Mouse (Mus musculus) heart, embryonic 12.5 days (tissue): ENCODE data around the gene Myo1g. TPM values are rescaled to one million over a fixed set of nuclear protein-coding genes. Genes with fewer than 3 reads are reported as not detected.
A peak's percentile ranks its signal among the peaks of the same experiment; 100 is the strongest.

Experiments
- ATAC-seq: fragments of 200-750 bp; cut with Nextera tagmentation; 2 replicates; pipeline ENCODE4 v1.8.0; 2017; ENCODE audit warnings: moderate TSS enrichment, moderate library complexity; ENCODE audit not compliant: insufficient number of reproducible peaks, low FRiP score
- H3K27ac ChIP-seq: fragments of 300-500 bp; sonication (generic); 2 replicates; pipeline ENCODE4 v1.5.1; 2016; ENCODE audit warnings: mild to moderate bottlenecking, moderate library complexity; ENCODE audit not compliant: poor library complexity, severe bottlenecking
- H3K27me3 ChIP-seq: fragments of 300-500 bp; sonication (generic); replicated peaks from 2 replicates; pipeline ENCODE4 v1.6.1; 2016; ENCODE audit warnings: mild to moderate bottlenecking, moderate library complexity
- H3K36me3 ChIP-seq: fragments of 300-500 bp; sonication (generic); 2 replicates; pipeline ENCODE4 v1.6.1; 2016; ENCODE audit warnings: mild to moderate bottlenecking, moderate library complexity
- H3K4me1 ChIP-seq: fragments of 300-500 bp; sonication (generic); replicated peaks from 2 replicates; pipeline ENCODE4 v1.6.1; 2016; ENCODE audit warnings: mild to moderate bottlenecking
- H3K4me2 ChIP-seq: fragments of 300-500 bp; sonication (generic); 2 replicates; pipeline ENCODE4 v1.6.1; 2016; ENCODE audit warnings: mild to moderate bottlenecking, moderate library complexity
- H3K4me3 ChIP-seq: fragments of 300-500 bp; sonication (generic); 2 replicates; pipeline ENCODE4 v1.5.1; 2016; ENCODE audit warnings: mild to moderate bottlenecking
- H3K9ac ChIP-seq: fragments of 300-500 bp; sonication (generic); 2 replicates; pipeline ENCODE4 v1.6.1; 2016; ENCODE audit warnings: mild to moderate bottlenecking, moderate library complexity
- H3K9me3 ChIP-seq: fragments of 300-500 bp; sonication (generic); replicated peaks from 2 replicates; pipeline ENCODE4 v1.6.1; 2016; ENCODE audit warnings: mild to moderate bottlenecking, moderate library complexity
- WGBS: fragments of 180-500 bp; shearing (Covaris S2); methylation state at CpG from one replicate; pipeline ENCODE4 v1.1.7; 2016; 5-methylcytosine and 5-hydroxymethylcytosine counted together
- microRNA-seq: library from miRNA; unstranded; fragments of <30 nt; microRNA quantifications from one replicate; pipeline ENCODE4, GENCODE M21; 2017
- polyA plus RNA-seq: library from polyadenylated mRNA; unstranded; fragments of >200 nt; fragmentation: Nextera tagmentation; extraction: Ambion mirVana; gene quantifications from 2 replicates; pipeline ENCODE4 v1.2.1, GENCODE M21; 2016

Gene Myo1g
- polyA plus RNA-seq, 1 experiment from 2014 or later = 0.23 TPM

DNA sequence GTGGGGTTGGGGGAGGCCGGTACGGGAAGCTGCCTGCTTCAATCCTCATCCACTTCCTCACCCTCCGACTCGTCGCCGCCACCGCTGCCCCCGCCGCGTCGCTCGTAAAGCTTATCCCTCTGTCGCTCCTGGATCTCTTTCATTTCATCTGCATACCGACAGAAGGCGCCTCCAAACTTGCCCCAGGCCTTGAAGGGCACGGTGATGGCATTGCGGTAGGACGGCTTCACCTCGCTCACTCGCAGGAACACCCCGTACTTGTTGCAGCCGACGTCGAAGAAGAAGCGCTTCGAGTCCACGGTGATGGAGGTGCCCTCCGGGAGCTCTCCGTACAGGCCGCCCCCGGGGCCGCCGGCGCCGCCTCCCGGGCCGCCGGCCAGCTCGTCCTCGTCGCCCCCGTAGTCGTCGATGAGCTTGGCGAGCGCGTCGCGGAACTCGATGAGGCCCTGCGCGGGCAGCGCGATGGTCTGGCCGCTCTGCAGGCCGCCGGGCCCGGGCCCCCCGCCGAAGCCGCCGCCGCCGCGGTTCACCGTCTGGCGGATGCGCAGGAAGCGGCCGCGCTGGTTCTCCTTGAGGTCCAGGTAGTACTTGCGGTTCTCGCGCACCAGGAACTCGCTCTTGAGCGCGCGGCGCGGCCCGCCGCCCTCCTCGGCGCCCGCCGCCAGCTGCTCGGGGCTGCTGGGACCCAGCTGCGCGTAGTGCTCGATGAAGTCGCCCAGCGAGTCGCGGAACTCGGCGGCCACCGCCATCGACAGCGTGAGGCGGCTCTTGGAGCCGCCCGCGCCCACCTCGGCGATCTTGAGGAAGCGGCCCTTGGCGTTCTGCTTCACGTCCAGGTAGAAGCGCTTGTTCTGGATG, 45.7 kb downstream of the Myo1g start:
- H3K9me3 ChIP-seq = no peaks in the 10 kb centered on the region
- peak overlapping the region; percentile 100 for H3K27ac ChIP-seq
- H3K4me2 ChIP-seq = peak overlapping the region; percentile 97
- WGBS = under 1% methylated on average over 107 of the region's 109 CpGs
- peak overlapping the region; percentile 98 for H3K9ac ChIP-seq
- H3K4me3 ChIP-seq = peak overlapping the region; percentile 81
- H3K27me3 ChIP-seq = no peaks in the 10 kb centered on the region
- peaks cover 15% of the 10 kb centered on the region for H3K4me1 ChIP-seq
- H3K36me3 ChIP-seq = no peaks in the 10 kb centered on the region; the same call in 1 of the 2 replicates
- peak; percentile 52 for ATAC-seq

DNA sequence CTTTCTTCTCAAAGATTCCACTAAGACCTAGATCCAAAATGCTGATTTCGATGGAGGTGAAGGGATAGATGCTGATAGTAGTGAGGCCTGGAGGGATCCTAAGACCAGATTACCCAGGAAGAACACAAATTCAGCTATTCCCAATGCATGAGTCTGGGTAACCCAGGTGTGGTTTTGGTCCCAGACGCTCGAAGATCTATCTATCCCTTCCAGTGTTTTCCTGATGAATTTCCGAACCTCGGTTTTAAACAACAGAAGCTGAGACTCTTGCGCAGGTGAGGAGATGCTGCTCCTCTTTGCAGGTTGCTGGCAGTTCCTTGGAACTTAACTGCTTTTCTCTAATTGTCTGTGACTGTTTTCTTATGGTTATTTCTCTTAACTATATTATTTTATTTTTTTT, 46.4 kb downstream of the Myo1g start:
- Histone ChIP-seq H3K4me1 (peaks cover 15% of the 10 kb centered on the region), H3K9me3 (no peaks in the 10 kb centered on the region), H3K9ac (peak overlapping the region; percentile 98), H3K36me3 (no peaks in the 10 kb centered on the region; the same call in 1 of the 2 replicates), H3K4me2 (peak overlapping the region; percentile 97), H3K4me3 (peak overlapping the region; percentile 81), H3K27ac (peak overlapping the region; percentile 100), H3K27me3 (no peaks in the 10 kb centered on the region)
- ATAC-seq = no peak
- WGBS = 24% methylated on average over 6 of the region's 6 CpGs

DNA sequence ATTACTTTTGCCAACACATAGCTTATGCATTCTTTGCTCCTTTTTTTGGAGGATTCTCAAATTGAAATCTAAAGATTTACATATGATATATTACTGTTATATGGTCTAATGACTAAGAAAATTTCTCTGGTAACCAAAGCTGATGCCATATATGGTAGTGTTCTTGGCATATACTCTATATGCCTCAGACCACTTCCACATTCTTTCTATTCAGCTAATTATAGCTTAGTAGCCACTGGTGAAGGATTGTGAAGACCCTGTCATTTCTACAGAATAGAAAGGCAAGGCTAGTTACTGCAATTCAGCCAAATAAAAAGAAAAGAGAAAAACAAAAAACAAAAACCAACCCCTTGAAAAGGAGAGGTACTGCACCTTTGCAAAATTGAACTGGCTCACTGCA, 48.7 kb downstream of the Myo1g start:
- no peak for ATAC-seq
- Histone ChIP-seq H3K4me2 (peak overlapping the region; percentile 80), H3K27me3 (no peaks in the 10 kb centered on the region), H3K4me3 (peak overlapping the region; percentile 55), H3K9me3 (no peaks in the 10 kb centered on the region), H3K9ac (peak overlapping the region; percentile 76), H3K36me3 (peaks cover 6% of the 10 kb centered on the region), H3K27ac (peak overlapping the region; percentile 86), H3K4me1 (peaks cover 19% of the 10 kb centered on the region)

DNA sequence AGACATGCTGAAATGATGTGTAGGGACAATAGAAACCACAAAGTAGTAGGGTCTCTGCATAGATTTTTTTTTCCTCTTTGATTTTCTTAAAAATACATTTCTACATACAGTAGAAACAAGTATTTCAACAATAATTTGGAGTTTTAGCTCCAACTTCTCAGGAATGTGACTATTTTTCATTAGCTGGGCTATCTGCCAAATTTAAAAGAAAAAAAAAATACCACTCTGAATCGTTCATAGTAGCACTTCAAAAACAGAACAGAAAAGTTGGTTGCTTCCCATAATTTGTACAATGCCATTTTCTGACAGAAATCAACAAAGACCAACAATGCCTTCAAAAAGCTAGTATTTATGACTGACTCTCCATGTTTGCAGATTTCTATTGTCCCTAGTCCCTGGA, 49.3 kb downstream of the Myo1g start:
- H3K9ac ChIP-seq = peak overlapping the region; percentile 69
- no peaks in the 10 kb centered on the region for H3K27me3 ChIP-seq
- H3K9me3 ChIP-seq = no peaks in the 10 kb centered on the region
- H3K4me1 ChIP-seq = peaks cover 19% of the 10 kb centered on the region
- peak overlapping the region; percentile 86 for H3K27ac ChIP-seq
- 9% methylated on average over 1 of the region's 1 CpGs for WGBS
- ATAC-seq = no peak
- H3K4me3 ChIP-seq = peak overlapping the region; percentile 54
- peaks cover 11% of the 10 kb centered on the region for H3K36me3 ChIP-seq
- H3K4me2 ChIP-seq = peak overlapping the region; percentile 79

DNA sequence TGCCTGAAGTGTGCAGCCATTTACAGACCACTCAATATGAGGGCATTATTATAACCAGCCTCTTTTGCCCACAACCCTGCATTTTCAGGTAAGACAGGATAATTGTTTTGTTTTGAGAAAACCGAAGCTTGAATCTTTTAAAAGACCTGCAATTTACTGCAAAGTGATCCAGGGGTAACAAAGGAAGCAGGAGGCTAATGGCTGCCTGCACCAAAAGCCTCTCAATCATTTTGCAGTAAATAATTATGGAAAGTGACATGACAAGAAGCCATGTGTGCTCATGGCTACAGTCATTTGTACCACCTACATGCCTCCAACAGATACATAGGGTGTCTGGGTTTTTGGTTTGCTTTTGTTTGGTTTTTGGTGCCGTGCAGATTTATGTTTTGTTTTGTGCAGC, 49.7 kb downstream of the Myo1g start:
- H3K27ac ChIP-seq = peak overlapping the region; percentile 46
- H3K9ac ChIP-seq = peak overlapping the region; percentile 44
- H3K9me3 ChIP-seq = no peaks in the 10 kb centered on the region
- peak overlapping the region; percentile 65 for H3K4me2 ChIP-seq
- no peak for ATAC-seq
- peaks cover 16% of the 10 kb centered on the region for H3K36me3 ChIP-seq
- H3K4me3 ChIP-seq = peak overlapping the region; percentile 29
- WGBS = 73% methylated on average over 2 of the region's 2 CpGs
- H3K27me3 ChIP-seq = no peaks in the 10 kb centered on the region
- peaks cover 19% of the 10 kb centered on the region for H3K4me1 ChIP-seq

DNA sequence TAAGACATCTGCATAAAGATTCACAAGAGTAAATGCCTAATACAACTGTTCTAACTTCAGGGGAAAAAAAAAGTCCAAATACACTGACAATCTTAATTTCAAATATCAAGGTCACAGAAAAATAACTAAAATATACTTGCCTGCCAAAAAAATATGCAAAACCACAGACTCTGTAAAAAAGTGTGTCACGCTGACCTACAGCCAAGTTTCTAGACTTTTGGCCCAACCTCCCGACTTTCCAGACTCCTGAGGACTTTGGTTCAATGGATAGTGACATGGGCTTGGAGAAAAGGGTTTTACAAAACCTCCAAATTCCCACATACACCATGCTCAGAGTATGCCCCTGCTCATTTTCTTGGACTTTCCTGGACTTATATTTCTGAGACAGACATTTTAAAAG, 52.2 kb downstream of the Myo1g start:
- 92% methylated on average over 2 of the region's 2 CpGs for WGBS
- ATAC-seq = no peak

DNA sequence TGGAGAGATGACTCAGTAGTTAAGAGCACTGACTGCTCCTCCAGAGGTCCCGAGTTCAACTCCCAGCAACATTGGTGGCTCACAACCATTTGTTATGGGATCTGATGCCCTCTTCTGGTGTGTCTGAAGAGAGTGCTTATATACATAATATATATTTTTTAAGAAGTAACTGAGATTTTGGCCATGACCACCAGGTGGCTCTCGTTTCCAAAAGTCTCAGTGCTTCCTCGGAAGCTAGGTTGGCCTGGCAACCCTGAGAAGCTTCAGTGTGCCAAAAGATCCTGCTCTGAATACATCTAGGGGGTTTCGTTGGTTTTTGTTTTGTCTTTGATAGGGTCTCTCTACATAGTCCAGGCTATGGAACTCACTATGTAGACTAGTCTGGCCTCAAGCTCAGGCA, 55.6 kb downstream of the Myo1g start:
- Histone ChIP-seq H3K9me3 (no peaks in the 10 kb centered on the region), H3K4me2 (no peak overlapping the region), H3K27me3 (no peaks in the 10 kb centered on the region), H3K27ac (no peak overlapping the region), H3K9ac (no peak overlapping the region), H3K4me3 (no peak overlapping the region), H3K4me1 (peaks cover 5% of the 10 kb centered on the region; the same call in 1 of the 2 replicates), H3K36me3 (peaks cover 24% of the 10 kb centered on the region)
- ATAC-seq = no peak
- 24% methylated on average over 4 of the region's 4 CpGs for WGBS

More for the DNA sequence above, 52.2 kb downstream of the Myo1g start:
- H3K27ac ChIP-seq = no peak overlapping the region
- H3K4me2 ChIP-seq = no peak overlapping the region
- H3K4me1 ChIP-seq = peaks cover 13% of the 10 kb centered on the region
- H3K4me3 ChIP-seq = no peak overlapping the region
- H3K27me3 ChIP-seq = no peaks in the 10 kb centered on the region
- H3K9me3 ChIP-seq = no peaks in the 10 kb centered on the region
- peaks cover 24% of the 10 kb centered on the region for H3K36me3 ChIP-seq
- no peak overlapping the region for H3K9ac ChIP-seq

DNA sequence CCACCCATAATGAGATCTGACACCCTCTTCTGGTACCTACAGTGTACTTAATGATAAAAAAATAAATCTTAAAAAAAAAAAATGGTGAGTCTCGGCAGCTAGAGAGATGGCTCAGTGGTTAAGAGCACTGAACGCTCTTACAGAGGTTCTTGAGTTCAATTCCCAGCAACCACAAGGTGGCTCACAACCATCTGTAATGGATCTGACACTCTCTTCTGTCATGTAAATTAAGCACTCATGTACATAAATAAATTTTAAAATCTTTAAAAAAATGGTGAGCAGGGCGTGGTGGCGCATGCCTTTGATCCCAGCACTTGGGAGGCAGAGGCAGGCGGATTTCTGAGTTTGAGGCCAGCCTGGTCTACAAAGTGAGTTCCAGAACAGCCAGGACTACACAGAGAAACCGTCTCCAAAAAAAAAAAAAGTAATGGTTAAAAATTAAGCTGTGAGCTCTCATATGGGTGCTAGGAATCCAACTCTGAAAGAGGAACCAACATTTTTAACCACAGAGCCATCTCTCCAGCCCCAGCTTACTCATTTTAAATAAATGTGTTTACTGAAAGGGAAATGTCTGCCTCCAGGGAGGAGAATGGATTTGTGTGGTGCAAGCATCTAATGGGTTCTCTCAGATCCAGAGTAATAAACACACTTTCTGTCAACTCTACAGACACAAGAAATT, 57.5 kb downstream of the Myo1g start:
- Histone ChIP-seq H3K4me1 (0 out of 2 replicates have a peak, but pooled peaks cover 3% of the 10 kb centered on the region), H3K9ac (no peak overlapping the region), H3K9me3 (no peaks in the 10 kb centered on the region), H3K36me3 (peaks cover 24% of the 10 kb centered on the region), H3K4me2 (no peak overlapping the region), H3K27me3 (no peaks in the 10 kb centered on the region), H3K27ac (no peak overlapping the region), H3K4me3 (no peak overlapping the region)
- WGBS = 81% methylated on average over 6 of the region's 6 CpGs
- no peak for ATAC-seq

Small RNA genes lying within 50 kb of the gene (microRNA-seq; reads per million reads assigned to microRNA genes)
- not detected for gene Gm22123

Other genes starting within 250 kb of the Myo1g start
- gene Tmed4, start 246.1 kb downstream of the Myo1g start, polyA plus RNA-seq = 85.4 and 87.9 TPM in 2 replicates
- 284 and 289 TPM in 2 replicates for gene Ogdh, start 229.3 kb downstream of the Myo1g start, polyA plus RNA-seq
- 7.0 and 7.5 TPM in 2 replicates for gene Zmiz2, start 131.9 kb downstream of the Myo1g start, polyA plus RNA-seq
- gene Ppia, start 105.5 kb downstream of the Myo1g start, polyA plus RNA-seq = 4,539 and 4,606 TPM in 2 replicates
- gene H2afv, start 76.5 kb downstream of the Myo1g start, polyA plus RNA-seq = 306 TPM in 2 replicates
- 29.8 and 32.6 TPM in 2 replicates for gene Purb, start 45.0 kb downstream of the Myo1g start, polyA plus RNA-seq
- 61.2 and 64.1 TPM in 2 replicates for gene Ccm2, start 25.9 kb upstream of the Myo1g start, polyA plus RNA-seq
- gene Nacad, start 85.1 kb upstream of the Myo1g start, polyA plus RNA-seq = 0.60 and 2.0 TPM in 2 replicates
- gene Tbrg4, start 105.1 kb upstream of the Myo1g start, polyA plus RNA-seq = 49.9 and 52.5 TPM in 2 replicates
- gene Wap, start 117.7 kb upstream of the Myo1g start, polyA plus RNA-seq = not detected in 2 replicates
- 1.7 and 2.4 TPM in 2 replicates for gene Ramp3, start 137.6 kb upstream of the Myo1g start, polyA plus RNA-seq